Mouse (Mus musculus): ENCODE measurements at regions not wholly inside any gene's neighbourhood (a gene's known extent, or its start where the extent isn't known, plus 50 kb on each side); places are given as distances from the start of the nearest gene placed in this dataset.

GRCm38 (mm10) chr3:146345308-146345780 lies 59.1 kb upstream of the Ssx2ip start:
- no peaks in the 10 kb centered on the region for H3K9me3 ChIP-seq (replicated peaks; ENCODE audit: control insufficient read depth, low read length)
- no peaks in the 10 kb centered on the region for H3K27me3 ChIP-seq (ENCODE audit: control insufficient read depth, insufficient read depth, low read length)
- peak overlapping the region; percentile 1; the same call in 1 of the 2 replicates for H3K9ac ChIP-seq (ENCODE audit: low read depth, low read length)
- 11% methylated on average over 18 of the region's 18 CpGs for WGBS (ENCODE audit: insufficient replicate concordance)
- H3K27ac ChIP-seq (ENCODE audit: low read depth, low read length) = no peak overlapping the region
- no peaks in the 10 kb centered on the region for H3K36me3 ChIP-seq (ENCODE audit: control insufficient read depth, insufficient read depth, low read length)
- no peaks in the 10 kb centered on the region for H3K4me1 ChIP-seq (ENCODE audit: control insufficient read depth, insufficient read depth, low read length)
- peak overlapping the region; percentile 47 for H3K4me2 ChIP-seq
- peak overlapping the region; percentile 1; the same call in 1 of the 2 replicates for H3K4me3 ChIP-seq (ENCODE audit: low read depth, low read length)
- ATAC-seq (replicated peaks; ENCODE audit: insufficient number of reproducible peaks, low FRiP score, low TSS enrichment) = 0 out of 2 replicates have a peak, but pooled peaks have one; percentile 54

GRCm38 (mm10) chr3:146345946-146346345 lies 58.5 kb upstream of the Ssx2ip start:
- no peaks in the 10 kb centered on the region for H3K27me3 ChIP-seq (ENCODE audit: control insufficient read depth, insufficient read depth, low read length)
- H3K4me2 ChIP-seq = no peak overlapping the region
- WGBS (ENCODE audit: insufficient replicate concordance) = 70% methylated on average over 4 of the region's 4 CpGs
- no peak for ATAC-seq (replicated peaks; ENCODE audit: insufficient number of reproducible peaks, low FRiP score, low TSS enrichment)
- H3K9ac ChIP-seq (ENCODE audit: low read depth, low read length) = no peak overlapping the region
- H3K4me3 ChIP-seq (ENCODE audit: low read depth, low read length) = no peak overlapping the region
- no peaks in the 10 kb centered on the region for H3K9me3 ChIP-seq (replicated peaks; ENCODE audit: control insufficient read depth, low read length)
- no peaks in the 10 kb centered on the region for H3K36me3 ChIP-seq (ENCODE audit: control insufficient read depth, insufficient read depth, low read length)
- no peaks in the 10 kb centered on the region for H3K4me1 ChIP-seq (ENCODE audit: control insufficient read depth, insufficient read depth, low read length)
- no peak overlapping the region for H3K27ac ChIP-seq (ENCODE audit: low read depth, low read length)

GRCm38 (mm10) chr3:146347311-146347710 lies 57.1 kb upstream of the Ssx2ip start:
- ATAC-seq (replicated peaks; ENCODE audit: insufficient number of reproducible peaks, low FRiP score, low TSS enrichment) = no peak
- WGBS (ENCODE audit: insufficient replicate concordance) = 77% methylated on average over 3 of the region's 3 CpGs
- H3K9ac ChIP-seq (ENCODE audit: low read depth, low read length) = no peak overlapping the region

GRCm38 (mm10) chr3:146348921-146349320 lies 55.5 kb upstream of the Ssx2ip start:
- Histone ChIP-seq H3K9me3 (replicated peaks; ENCODE audit: control insufficient read depth, low read length) (no peaks in the 10 kb centered on the region), H3K27me3 (ENCODE audit: control insufficient read depth, insufficient read depth, low read length) (no peaks in the 10 kb centered on the region), H3K4me3 (ENCODE audit: low read depth, low read length) (no peak overlapping the region), H3K36me3 (ENCODE audit: control insufficient read depth, insufficient read depth, low read length) (no peaks in the 10 kb centered on the region), H3K4me2 (no peak overlapping the region), H3K27ac (ENCODE audit: low read depth, low read length) (no peak overlapping the region), H3K9ac (ENCODE audit: low read depth, low read length) (no peak overlapping the region), H3K4me1 (ENCODE audit: control insufficient read depth, insufficient read depth, low read length) (no peaks in the 10 kb centered on the region)
- WGBS (ENCODE audit: insufficient replicate concordance) = 77% methylated on average over 8 of the region's 8 CpGs
- no peak for ATAC-seq (replicated peaks; ENCODE audit: insufficient number of reproducible peaks, low FRiP score, low TSS enrichment)

More at GRCm38 (mm10) chr3:146347311-146347710, 57.1 kb upstream of the Ssx2ip start:
- Histone ChIP-seq H3K4me1 (ENCODE audit: control insufficient read depth, insufficient read depth, low read length) (no peaks in the 10 kb centered on the region), H3K27me3 (ENCODE audit: control insufficient read depth, insufficient read depth, low read length) (no peaks in the 10 kb centered on the region), H3K36me3 (ENCODE audit: control insufficient read depth, insufficient read depth, low read length) (no peaks in the 10 kb centered on the region), H3K4me2 (no peak overlapping the region), H3K9me3 (replicated peaks; ENCODE audit: control insufficient read depth, low read length) (no peaks in the 10 kb centered on the region), H3K27ac (ENCODE audit: low read depth, low read length) (no peak overlapping the region), H3K4me3 (ENCODE audit: low read depth, low read length) (no peak overlapping the region)

- Histone ChIP-seq H3K27ac (ENCODE audit: low read depth, low read length) (no peak overlapping the region), H3K9ac (ENCODE audit: low read depth, low read length) (no peak overlapping the region), H3K4me2 (no peak overlapping the region), H3K4me1 (ENCODE audit: control insufficient read depth, insufficient read depth, low read length) (no peaks in the 10 kb centered on the region), H3K27me3 (ENCODE audit: control insufficient read depth, insufficient read depth, low read length) (no peaks in the 10 kb centered on the region), H3K36me3 (ENCODE audit: control insufficient read depth, insufficient read depth, low read length) (no peaks in the 10 kb centered on the region), H3K4me3 (ENCODE audit: low read depth, low read length) (no peak overlapping the region), H3K9me3 (replicated peaks; ENCODE audit: control insufficient read depth, low read length) (no peaks in the 10 kb centered on the region)
- 65% methylated on average over 8 of the region's 8 CpGs for WGBS (ENCODE audit: insufficient replicate concordance)
- no peak for ATAC-seq (replicated peaks; ENCODE audit: insufficient number of reproducible peaks, low FRiP score, low TSS enrichment)
These were observed 55.0 kb upstream of the Ssx2ip start for GRCm38 (mm10) chr3:146349393-146349792.

- H3K27me3 ChIP-seq (ENCODE audit: control insufficient read depth, insufficient read depth, low read length) = no peaks in the 10 kb centered on the region
These were observed 54.3 kb upstream of the Ssx2ip start for GRCm38 (mm10) chr3:146350126-146350525.

GRCm38 (mm10) chr3:146351468-146351867 lies 53.0 kb upstream of the Ssx2ip start:
- Histone ChIP-seq H3K27ac (ENCODE audit: low read depth, low read length) (no peak overlapping the region), H3K36me3 (ENCODE audit: control insufficient read depth, insufficient read depth, low read length) (no peaks in the 10 kb centered on the region), H3K27me3 (ENCODE audit: control insufficient read depth, insufficient read depth, low read length) (no peaks in the 10 kb centered on the region), H3K9me3 (replicated peaks; ENCODE audit: control insufficient read depth, low read length) (no peaks in the 10 kb centered on the region), H3K9ac (ENCODE audit: low read depth, low read length) (no peak overlapping the region), H3K4me1 (ENCODE audit: control insufficient read depth, insufficient read depth, low read length) (no peaks in the 10 kb centered on the region), H3K4me3 (ENCODE audit: low read depth, low read length) (no peak overlapping the region), H3K4me2 (no peak overlapping the region)
- ATAC-seq (replicated peaks; ENCODE audit: insufficient number of reproducible peaks, low FRiP score, low TSS enrichment) = no peak
- 82% methylated on average over 1 of the region's 1 CpGs for WGBS (ENCODE audit: insufficient replicate concordance)

More at GRCm38 (mm10) chr3:146350126-146350525, 54.3 kb upstream of the Ssx2ip start:
- 86% methylated on average over 9 of the region's 9 CpGs for WGBS (ENCODE audit: insufficient replicate concordance)
- H3K4me3 ChIP-seq (ENCODE audit: low read depth, low read length) = no peak overlapping the region
- no peak overlapping the region for H3K27ac ChIP-seq (ENCODE audit: low read depth, low read length)
- no peak for ATAC-seq (replicated peaks; ENCODE audit: insufficient number of reproducible peaks, low FRiP score, low TSS enrichment)
- no peak overlapping the region for H3K4me2 ChIP-seq
- no peaks in the 10 kb centered on the region for H3K36me3 ChIP-seq (ENCODE audit: control insufficient read depth, insufficient read depth, low read length)
- no peak overlapping the region for H3K9ac ChIP-seq (ENCODE audit: low read depth, low read length)
- no peaks in the 10 kb centered on the region for H3K4me1 ChIP-seq (ENCODE audit: control insufficient read depth, insufficient read depth, low read length)
- no peaks in the 10 kb centered on the region for H3K9me3 ChIP-seq (replicated peaks; ENCODE audit: control insufficient read depth, low read length)

- H3K4me1 ChIP-seq (ENCODE audit: control insufficient read depth, insufficient read depth, low read length) = no peaks in the 10 kb centered on the region
- no peak overlapping the region for H3K4me2 ChIP-seq
- 75% methylated on average over 4 of the region's 4 CpGs for WGBS (ENCODE audit: insufficient replicate concordance)
- no peaks in the 10 kb centered on the region for H3K9me3 ChIP-seq (replicated peaks; ENCODE audit: control insufficient read depth, low read length)
- H3K27me3 ChIP-seq (ENCODE audit: control insufficient read depth, insufficient read depth, low read length) = no peaks in the 10 kb centered on the region
- no peak overlapping the region for H3K27ac ChIP-seq (ENCODE audit: low read depth, low read length)
- no peak overlapping the region for H3K9ac ChIP-seq (ENCODE audit: low read depth, low read length)
- no peaks in the 10 kb centered on the region for H3K36me3 ChIP-seq (ENCODE audit: control insufficient read depth, insufficient read depth, low read length)
- ATAC-seq (replicated peaks; ENCODE audit: insufficient number of reproducible peaks, low FRiP score, low TSS enrichment) = no peak
- no peak overlapping the region for H3K4me3 ChIP-seq (ENCODE audit: low read depth, low read length)
These were observed 52.3 kb upstream of the Ssx2ip start for GRCm38 (mm10) chr3:146352187-146352586.

- 87% methylated on average over 4 of the region's 4 CpGs for WGBS (ENCODE audit: insufficient replicate concordance)
- no peaks in the 10 kb centered on the region for H3K9me3 ChIP-seq (replicated peaks; ENCODE audit: control insufficient read depth, low read length)
- H3K9ac ChIP-seq (ENCODE audit: low read depth, low read length) = no peak overlapping the region
- H3K4me3 ChIP-seq (ENCODE audit: low read depth, low read length) = no peak overlapping the region
- H3K4me1 ChIP-seq (ENCODE audit: control insufficient read depth, insufficient read depth, low read length) = no peaks in the 10 kb centered on the region
- no peaks in the 10 kb centered on the region for H3K36me3 ChIP-seq (ENCODE audit: control insufficient read depth, insufficient read depth, low read length)
- no peak overlapping the region for H3K27ac ChIP-seq (ENCODE audit: low read depth, low read length)
- no peak overlapping the region for H3K4me2 ChIP-seq
- ATAC-seq (replicated peaks; ENCODE audit: insufficient number of reproducible peaks, low FRiP score, low TSS enrichment) = no peak
- no peaks in the 10 kb centered on the region for H3K27me3 ChIP-seq (ENCODE audit: control insufficient read depth, insufficient read depth, low read length)
These were observed 50.5 kb upstream of the Ssx2ip start for GRCm38 (mm10) chr3:146353961-146354360.

Measured in heart, embryonic 11.5 days (tissue).